Mouse (Mus musculus) right cerebral cortex, postnatal 25 days (tissue): ENCODE results near the gene Bicra.

Source experiments
- DNase-seq: peaks from one replicate; pipeline ENCODE4 v3.0.0; 2022

Gene Bicra

GRCm38 (mm10) chr7:16047338-16048146 lies at the start of gene Bicra:
Gene Bicra (minus strand): TSS chr7:16047921.
- peak; percentile 79 for DNase-seq

DNA sequence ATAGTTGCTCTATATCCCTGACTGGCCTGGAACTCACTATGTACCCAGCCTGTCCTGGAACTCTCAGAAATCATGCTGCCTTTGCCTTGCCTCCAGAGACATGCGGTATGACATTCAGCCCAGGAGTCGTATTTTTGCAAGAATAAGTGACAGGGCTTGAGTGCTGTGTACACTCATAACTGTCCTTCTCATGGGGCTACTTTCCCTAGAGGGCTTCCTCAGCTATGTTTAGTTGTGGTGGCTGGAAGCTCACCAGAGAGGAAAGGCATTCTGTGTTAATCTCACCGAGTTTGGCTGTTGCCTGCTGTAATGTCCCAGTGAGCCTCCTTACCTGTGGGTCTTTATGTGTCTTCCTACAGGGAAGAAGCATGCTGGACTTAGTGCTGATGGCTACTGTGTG lies 46.9 kb upstream of the Bicra start:
- no peak for DNase-seq

DNA sequence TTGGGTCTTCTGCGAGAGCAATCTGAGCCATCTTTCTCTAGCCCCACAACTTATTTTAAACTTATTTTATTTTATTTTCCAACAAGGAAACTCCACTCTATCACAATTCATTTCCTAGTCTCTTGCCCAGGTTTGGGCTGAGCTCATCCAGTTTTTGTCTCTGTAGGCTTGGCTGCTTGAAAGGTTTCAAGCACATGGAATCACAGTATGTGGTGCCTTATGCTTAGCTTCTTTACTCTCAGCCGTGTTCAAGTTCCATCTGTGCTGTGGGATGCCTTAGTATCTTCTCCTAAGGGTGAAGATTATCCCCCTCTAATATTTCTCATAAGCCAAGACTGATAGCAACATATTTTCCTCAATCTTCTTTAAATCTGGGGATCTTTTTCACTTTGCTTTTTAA lies 39.9 kb upstream of the Bicra start:
- DNase-seq, result no peak

DNA sequence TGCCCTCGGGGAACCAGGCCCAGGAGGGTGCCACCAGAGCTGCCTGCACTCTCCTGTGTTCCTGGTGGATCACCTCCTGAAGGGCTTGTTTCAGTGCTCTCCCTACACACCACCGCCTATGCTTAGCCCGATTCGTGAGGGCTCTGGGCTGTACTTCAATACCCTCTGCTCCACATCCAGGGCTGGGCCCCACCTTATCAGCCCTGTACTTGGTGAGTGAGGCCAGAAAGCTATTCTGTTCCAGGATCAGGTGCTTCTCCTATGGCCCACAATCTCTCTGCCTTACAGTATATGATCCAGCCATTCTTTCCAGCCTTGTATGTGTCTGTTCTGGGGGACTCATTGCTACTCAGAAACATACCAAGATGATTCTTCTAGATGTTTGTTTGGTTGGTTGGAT lies 35.6 kb upstream of the Bicra start:
- no peak for DNase-seq

DNA sequence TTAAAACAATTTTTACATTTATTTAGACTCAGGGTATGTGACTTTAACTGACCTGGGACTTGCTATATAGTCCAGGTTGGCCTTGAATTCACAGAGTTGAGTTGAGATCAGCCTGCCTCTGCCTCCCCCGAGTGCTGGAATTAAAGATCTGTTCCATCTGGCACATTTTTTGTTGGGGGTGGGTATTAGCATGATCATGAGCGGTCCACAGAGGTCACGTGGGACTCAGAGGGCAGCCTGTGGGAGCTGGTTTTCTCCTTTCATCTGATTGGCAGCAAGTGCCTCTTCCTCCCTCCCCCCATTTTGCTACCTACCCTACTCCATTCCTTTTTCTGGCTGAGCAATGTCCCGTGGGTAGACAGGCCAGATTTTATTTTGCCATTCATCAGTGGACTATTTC lies 32.9 kb upstream of the Bicra start:
- DNase-seq, result no peak

DNA sequence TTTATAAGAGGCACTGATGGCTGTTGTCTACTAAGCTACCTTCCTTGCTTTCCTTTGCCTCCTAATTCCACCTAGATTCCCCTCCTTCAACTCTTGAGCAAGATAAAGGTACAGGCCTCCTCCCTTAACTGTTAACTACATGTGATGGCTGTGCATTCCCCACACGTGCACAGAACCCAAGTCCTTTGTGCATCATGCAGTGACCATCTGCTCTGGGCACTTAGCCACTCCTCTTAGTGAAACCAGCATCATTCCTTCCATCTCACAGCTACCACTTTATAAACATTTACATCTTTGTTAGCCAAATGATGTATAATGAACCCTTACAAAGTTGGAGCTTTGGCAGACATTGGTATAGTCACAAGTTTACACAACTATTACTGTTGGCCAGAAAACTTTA lies 32.2 kb upstream of the Bicra start:
- no peak for DNase-seq

DNA sequence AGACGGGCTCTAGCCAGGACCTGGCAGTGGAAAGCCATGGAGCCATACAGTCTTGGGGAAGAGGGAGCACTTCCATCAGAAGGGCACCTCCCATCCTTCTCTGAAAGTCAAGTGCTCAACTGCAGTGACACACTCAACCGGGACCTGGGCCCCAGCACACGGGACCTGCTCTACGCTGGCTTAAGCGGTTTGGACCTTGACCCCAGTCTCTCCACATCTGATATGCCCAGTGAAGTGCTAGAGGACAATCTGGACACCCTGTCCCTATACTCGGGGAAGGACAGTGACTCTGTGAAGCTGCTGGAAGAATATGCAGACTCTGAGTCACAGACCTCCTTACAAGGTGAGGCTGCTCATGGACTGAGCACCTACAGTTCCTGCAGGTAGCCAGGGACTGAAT lies 24.2 kb upstream of the Bicra start:
- no peak for DNase-seq

DNA sequence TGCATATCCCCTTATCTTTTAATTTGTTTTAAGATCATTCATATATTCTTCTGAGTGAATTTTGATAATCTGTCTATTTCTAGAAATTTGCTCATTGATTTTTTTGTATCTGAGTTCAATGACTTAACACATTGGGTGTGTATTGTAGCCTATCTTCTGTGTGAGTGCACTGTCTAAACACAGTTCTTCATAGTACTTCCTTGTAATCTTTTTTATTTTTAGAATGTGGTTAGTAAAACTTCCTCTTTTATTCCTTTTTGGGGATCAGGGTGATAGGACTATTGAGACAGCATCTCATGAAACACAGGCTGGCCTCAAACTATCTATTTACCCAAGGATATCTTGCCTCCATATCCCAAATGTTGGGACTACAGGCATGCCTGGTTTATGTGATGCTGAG lies 23.1 kb upstream of the Bicra start:
- no peak for DNase-seq

DNA sequence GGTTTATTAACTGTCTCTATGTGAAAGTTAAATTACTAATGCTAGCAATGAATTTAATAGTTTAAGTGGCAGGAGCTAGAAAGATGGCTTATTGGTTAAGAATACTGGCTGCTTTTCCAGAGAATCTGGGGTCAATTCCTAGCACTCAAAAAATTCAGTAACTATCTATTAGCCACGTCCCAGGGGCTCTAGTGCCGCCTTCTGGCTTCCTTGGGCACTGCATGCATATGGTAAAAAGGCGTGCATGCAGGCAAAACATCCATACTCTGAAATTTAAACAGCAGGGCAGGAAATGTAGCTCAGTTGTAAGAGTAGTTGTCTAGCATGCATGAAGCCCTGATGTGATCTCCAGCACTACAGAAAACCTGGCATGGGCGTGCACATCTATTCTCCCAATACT lies 15.8 kb upstream of the Bicra start:
- no peak for DNase-seq

GRCm38 (mm10) chr7:16062099-16062420 lies 14.3 kb upstream of the Bicra start:
- no peak for DNase-seq

GRCm38 (mm10) chr7:16061219-16062098 lies 13.7 kb upstream of the Bicra start, which contains the start of gene Zfp541:
Gene Zfp541 (plus strand): TSS chr7:16061814.
- no peak for DNase-seq

GRCm38 (mm10) chr7:16057136-16057534 lies 9.4 kb upstream of the Bicra start:
- no peak for DNase-seq

GRCm38 (mm10) chr7:16056459-16057135 lies 8.9 kb upstream of the Bicra start:
- DNase-seq, result peak; percentile 29

- DNase-seq, result no peak
Observed at GRCm38 (mm10) chr7:16055665-16056064, 7.9 kb upstream of the Bicra start.

- no peak for DNase-seq
Observed at GRCm38 (mm10) chr7:16054966-16055365, 7.2 kb upstream of the Bicra start.

GRCm38 (mm10) chr7:16053105-16053504 lies 5.4 kb upstream of the Bicra start:
- DNase-seq, result no peak

GRCm38 (mm10) chr7:16052684-16053083 lies 5.0 kb upstream of the Bicra start:
- DNase-seq, result peak; percentile 86

- peak; percentile 80 for DNase-seq
Observed at GRCm38 (mm10) chr7:16051883-16052595, 4.3 kb upstream of the Bicra start.

GRCm38 (mm10) chr7:16050600-16050999 lies 2.9 kb upstream of the Bicra start:
- no peak for DNase-seq

DNA sequence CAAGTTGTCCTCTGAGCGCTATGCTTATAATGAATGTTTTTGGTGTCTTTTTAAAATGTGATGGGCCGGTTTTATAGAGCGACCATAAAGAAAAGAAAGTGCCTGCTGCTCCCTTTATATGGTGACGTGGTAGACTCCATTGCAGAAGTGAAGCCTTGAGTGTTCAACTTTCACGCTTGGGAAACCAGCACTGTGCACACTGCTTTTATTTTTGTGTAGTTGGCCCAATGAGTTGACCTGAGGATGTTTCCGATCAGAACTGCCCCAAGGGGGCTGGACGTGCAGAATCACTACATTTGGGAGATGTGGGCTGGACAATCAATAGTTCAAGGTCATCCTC lies 1.8 kb upstream of the Bicra start:
- DNase-seq, result no peak

DNA sequence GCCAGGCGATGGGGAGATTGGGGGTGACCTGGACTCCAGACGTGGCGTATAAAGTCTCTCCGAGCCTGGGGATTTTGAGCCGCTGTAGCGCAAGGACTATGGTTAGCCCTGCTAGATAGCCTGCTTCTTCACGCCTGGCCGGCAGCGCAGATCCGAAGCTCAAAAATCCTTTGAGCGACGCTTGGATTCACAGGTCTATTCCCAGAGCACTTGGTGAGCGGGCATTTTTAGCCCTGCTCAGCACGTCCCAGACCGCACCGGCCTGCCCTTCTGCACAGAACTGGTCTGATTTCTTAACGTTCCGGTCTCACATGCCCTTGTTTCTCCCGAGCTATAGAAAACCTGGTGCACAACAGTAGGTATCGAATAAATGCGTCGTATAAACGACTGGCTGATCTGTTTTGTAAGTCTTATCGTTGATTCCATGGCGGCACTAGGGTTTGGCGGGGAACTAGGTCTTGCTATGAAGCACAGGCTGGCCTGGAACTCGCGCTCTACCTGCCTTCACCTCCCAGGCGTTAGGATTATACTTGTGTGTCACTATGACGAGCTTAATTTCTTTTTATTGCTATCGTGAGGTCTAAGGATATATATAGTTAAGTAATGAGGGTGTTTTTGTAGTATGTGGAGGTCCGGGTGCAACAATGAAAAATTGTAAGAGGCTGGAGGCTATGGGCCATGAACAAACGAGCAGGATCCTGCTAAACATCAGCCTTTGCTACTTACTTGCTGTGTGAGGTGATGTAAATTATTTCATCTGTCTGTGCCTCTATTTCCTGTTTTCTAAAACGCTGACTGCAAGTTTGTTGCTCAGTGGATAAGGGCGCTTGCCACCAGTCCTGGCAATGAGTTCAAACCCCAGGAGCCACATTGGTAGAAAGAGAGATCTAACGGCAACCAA lies 1.2 kb upstream of the Bicra start:
- DNase-seq, result peak; percentile 53

GRCm38 (mm10) chr7:16048164-16048564 lies 443 bp upstream of the Bicra start:
- peak; percentile 97 for DNase-seq
